Mouse (Mus musculus): ENCODE measurements at regions not wholly inside any gene's neighbourhood (a gene's known extent, or its start where the extent isn't known, plus 50 kb on each side); places are given as distances from the start of the nearest gene placed in this dataset.

DNA sequence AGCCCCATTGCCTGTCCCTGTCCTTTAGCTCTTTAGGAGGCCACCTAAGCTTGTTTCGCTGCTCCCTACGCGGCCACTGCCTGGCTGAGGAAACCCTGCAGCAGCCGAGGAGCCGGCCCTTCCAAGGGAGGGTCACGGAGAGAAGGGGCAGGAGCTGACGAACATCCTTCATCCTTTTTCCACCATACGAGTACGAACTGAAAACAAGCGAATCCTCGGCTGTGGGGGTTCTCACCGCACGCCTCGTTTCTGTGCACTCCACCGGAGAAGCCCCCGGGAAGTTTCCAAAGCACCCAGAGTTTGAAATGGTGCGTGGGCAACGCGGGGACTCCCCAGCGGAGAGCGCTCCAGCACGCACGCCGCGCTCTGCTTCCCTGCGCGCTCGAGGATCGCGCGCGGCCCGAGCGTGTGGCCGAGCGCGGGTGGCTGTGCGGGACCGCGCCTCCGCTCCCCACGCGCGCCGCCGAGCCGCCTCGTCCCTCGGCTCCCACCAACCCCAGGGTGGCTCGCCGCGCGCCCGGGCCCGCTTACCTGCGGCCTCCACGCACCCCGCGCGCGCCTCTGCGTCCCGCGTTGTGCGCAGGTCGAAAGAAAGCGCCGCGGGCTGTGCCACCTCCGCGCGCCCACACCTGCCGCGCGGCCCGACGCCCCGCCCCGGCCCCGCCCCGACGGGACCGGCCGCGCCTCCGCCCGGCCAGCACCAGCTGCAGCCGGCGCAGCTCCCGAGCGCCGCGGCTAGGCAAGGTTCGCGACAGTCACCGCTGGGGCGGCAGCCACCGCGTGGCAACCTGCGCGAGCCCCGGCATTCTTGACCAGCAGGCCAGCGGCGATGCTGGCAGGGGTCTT, 58.1 kb upstream of the Ifne start:
- peak; percentile 60; the same call in 1 of the 2 replicates for TF ChIP-seq POLR2A (IDR thresholded peaks at IDR 0.05; ENCODE audit: low read depth, low read length)
- peak; percentile 18; the same call in 1 of the 2 replicates for TF ChIP-seq CTCF (IDR thresholded peaks at IDR 0.05; ENCODE audit: extremely low read depth, insufficient read length, insufficient replicate concordance, low read depth, low read length)

Measured in small intestine, adult 2 months (tissue).